Mouse (Mus musculus) right cerebral cortex, postnatal 25 days (tissue): ENCODE measurements at regions not wholly inside any gene's neighbourhood (a gene's known extent, or its start where the extent isn't known, plus 50 kb on each side); places are given as distances from the start of the nearest gene placed in this dataset.

Source experiments
- DNase-seq: peaks from one replicate; pipeline ENCODE4 v3.0.0; 2022

- no peak for DNase-seq
These were observed 216.3 kb upstream of the Adamts5 start for GRCm38 (mm10) chr16:86117959-86118358.

- no peak for DNase-seq
These were observed 214.2 kb upstream of the Adamts5 start for GRCm38 (mm10) chr16:86115587-86116376.

GRCm38 (mm10) chr16:86094461-86094860, 192.8 kb upstream of the Adamts5 start:
- no peak for DNase-seq

GRCm38 (mm10) chr16:86090175-86090574, 188.5 kb upstream of the Adamts5 start:
- no peak for DNase-seq

- no peak for DNase-seq
These were observed 185.8 kb upstream of the Adamts5 start for GRCm38 (mm10) chr16:86087421-86087820.

- DNase-seq = no peak
These were observed 166.2 kb upstream of the Adamts5 start for GRCm38 (mm10) chr16:86067628-86068364.

- no peak for DNase-seq
These were observed 158.5 kb upstream of the Adamts5 start for GRCm38 (mm10) chr16:86060087-86060486.

- no peak for DNase-seq
These were observed 143.1 kb upstream of the Adamts5 start for GRCm38 (mm10) chr16:86044695-86045094.

- no peak for DNase-seq
These were observed 133.1 kb upstream of the Adamts5 start for GRCm38 (mm10) chr16:86034772-86035171.

- no peak for DNase-seq
These were observed 126.1 kb upstream of the Adamts5 start for GRCm38 (mm10) chr16:86027700-86028099.

GRCm38 (mm10) chr16:86015336-86015735, 113.7 kb upstream of the Adamts5 start:
- peak; percentile 5 for DNase-seq

- DNase-seq = no peak
These were observed 109.4 kb upstream of the Adamts5 start for GRCm38 (mm10) chr16:86011051-86011450.

GRCm38 (mm10) chr16:86009638-86010329, 108.2 kb upstream of the Adamts5 start:
- DNase-seq = no peak

- no peak for DNase-seq
These were observed 106.2 kb upstream of the Adamts5 start for GRCm38 (mm10) chr16:86007799-86008198.

GRCm38 (mm10) chr16:86000846-86001245, 99.2 kb upstream of the Adamts5 start:
- DNase-seq = no peak

- no peak for DNase-seq
These were observed 84.2 kb upstream of the Adamts5 start for GRCm38 (mm10) chr16:85985841-85986240.

GRCm38 (mm10) chr16:85977102-85977501, 75.5 kb upstream of the Adamts5 start:
- no peak for DNase-seq

- no peak for DNase-seq
These were observed 65.3 kb upstream of the Adamts5 start for GRCm38 (mm10) chr16:85966892-85967444.

- DNase-seq = no peak
These were observed 64.6 kb upstream of the Adamts5 start for GRCm38 (mm10) chr16:85966251-85966650.

GRCm38 (mm10) chr16:85964352-85965210, 63.0 kb upstream of the Adamts5 start:
- DNase-seq = no peak

GRCm38 (mm10) chr16:85956006-85956562, 54.5 kb upstream of the Adamts5 start:
- no peak for DNase-seq

GRCm38 (mm10) chr16:85951628-85952027, 50.0 kb upstream of the Adamts5 start:
- DNase-seq = no peak
